Mouse (Mus musculus) hindbrain, postnatal 0 days (tissue): ENCODE measurements around the gene Plcb1. TPM values are rescaled to one million over a fixed set of nuclear protein-coding genes. Genes with fewer than 3 reads are reported as not detected.

ENCODE experiments used
- ATAC-seq: fragments of 200-750 bp; cut with Nextera tagmentation; 2 replicates; pipeline ENCODE4 v1.8.0; 2017; ENCODE audit warnings: mild to moderate bottlenecking, moderate TSS enrichment, moderate library complexity
- DNase-seq: peaks from one replicate; pipeline ENCODE4 v3.0.0-alpha.2; 2015; ENCODE audit warnings: low spot score
- H3K27ac ChIP-seq: fragments of 300-500 bp; sonication (generic); 2 replicates; pipeline ENCODE4 v1.5.1; 2014; ENCODE audit warnings: mild to moderate bottlenecking
- H3K27me3 ChIP-seq: fragments of 300-500 bp; sonication (generic); 2 replicates; pipeline ENCODE4 v1.6.1; 2014; ENCODE audit warnings: low read length, mixed read lengths; ENCODE audit not compliant: insufficient read depth
- H3K36me3 ChIP-seq: fragments of 300-500 bp; sonication (generic); 2 replicates; pipeline ENCODE4 v1.6.1; 2014; ENCODE audit warnings: low read length, mixed read lengths; ENCODE audit not compliant: insufficient read depth
- H3K4me1 ChIP-seq: fragments of 300-500 bp; sonication (generic); 2 replicates; pipeline ENCODE4 v1.6.1; 2014; ENCODE audit warnings: antibody characterized with exemption, low read length, mixed read lengths; ENCODE audit not compliant: insufficient read depth
- H3K4me2 ChIP-seq: fragments of 300-500 bp; sonication (generic); 2 replicates; pipeline ENCODE4 v1.6.1; 2014; ENCODE audit warnings: low read depth, mild to moderate bottlenecking, low read length, moderate library complexity, mixed read lengths
- H3K4me3 ChIP-seq: fragments of 300-500 bp; sonication (generic); 2 replicates; pipeline ENCODE4 v1.5.1; 2014; ENCODE audit warnings: low read length
- H3K9ac ChIP-seq: fragments of 300-500 bp; sonication (generic); replicated peaks from 2 replicates; pipeline ENCODE4 v1.6.1; 2014; ENCODE audit warnings: mild to moderate bottlenecking, low read length, moderate library complexity, mixed read lengths
- H3K9me3 ChIP-seq: fragments of 300-500 bp; sonication (generic); 2 replicates; pipeline ENCODE4 v1.6.1; 2016; ENCODE audit warnings: low read length, mixed read lengths
- CTCF ChIP-seq: IDR thresholded peaks from 2 replicates; pipeline ENCODE4 v1.5.1; 2016; ENCODE audit warnings: antibody characterized with exemption, control low read depth, low read depth
- WGBS: fragments of 180-500 bp; shearing (Covaris S2); extraction: QIAGEN DNeasy Blood & Tissue Kit; methylation state at CpG from one replicate; pipeline ENCODE4 v1.1.7; 2014; 5-methylcytosine and 5-hydroxymethylcytosine counted together
- polyA plus RNA-seq: library from polyadenylated mRNA; unstranded; fragments of >200 nt; fragmentation: Nextera tagmentation; extraction: Ambion mirVana; gene quantifications from 2 replicates; pipeline ENCODE4 v1.2.1, GENCODE M21; 2015
- total RNA-seq: library from RNA; depleted of rRNA; stranded (reverse); fragments of >200 nt; gene quantifications from 2 replicates; pipeline ENCODE4 v1.2.3, GENCODE M21; 2014

Plcb1 gene
- total and polyA plus RNA-seq, 2 experiments from 2014 or later = 47.4 to 48.8 TPM

DNA sequence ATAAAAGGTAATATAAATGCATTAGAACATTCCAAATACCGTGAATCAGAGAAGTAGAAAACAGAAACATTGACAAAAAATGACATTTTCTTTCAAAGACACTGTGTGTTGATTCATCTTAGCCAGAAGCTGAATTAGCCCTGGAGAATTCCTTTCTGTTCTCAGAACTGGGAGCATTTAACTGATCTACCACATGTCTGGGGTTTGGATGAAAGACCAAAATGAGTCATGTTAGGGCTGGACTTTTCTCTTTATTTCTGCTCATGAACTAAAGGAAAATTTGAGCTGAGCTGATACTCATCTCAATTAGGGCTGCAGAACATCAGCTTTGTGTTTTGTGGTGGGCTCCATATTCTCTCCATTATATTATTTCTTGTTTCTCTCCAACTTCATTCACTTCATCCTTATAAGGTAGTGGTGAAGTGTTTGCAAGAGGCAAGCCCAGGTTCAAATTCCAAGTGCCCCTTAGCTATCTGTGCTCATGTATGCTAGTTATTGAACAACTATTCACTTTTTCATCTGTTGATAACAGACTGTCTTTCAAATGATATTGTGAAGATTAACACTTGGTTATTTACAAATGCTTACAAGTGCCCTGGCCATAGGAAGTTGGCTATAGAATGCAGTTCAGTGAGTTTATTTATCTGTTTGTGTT is 456.9 kb downstream of the Plcb1 start:
- Histone ChIP-seq H3K9me3 (no peaks in the 10 kb centered on the region), H3K27ac (no peak overlapping the region), H3K36me3 (no peaks in the 10 kb centered on the region), H3K4me3 (no peak overlapping the region), H3K4me1 (no peaks in the 10 kb centered on the region), H3K9ac (no peak overlapping the region), H3K27me3 (no peaks in the 10 kb centered on the region), H3K4me2 (no peak overlapping the region)
- ATAC-seq (no peak), DNase-seq (no peak)
- no peak for TF ChIP-seq CTCF
- WGBS = 90% methylated on average over 1 of the region's 1 CpGs

DNA sequence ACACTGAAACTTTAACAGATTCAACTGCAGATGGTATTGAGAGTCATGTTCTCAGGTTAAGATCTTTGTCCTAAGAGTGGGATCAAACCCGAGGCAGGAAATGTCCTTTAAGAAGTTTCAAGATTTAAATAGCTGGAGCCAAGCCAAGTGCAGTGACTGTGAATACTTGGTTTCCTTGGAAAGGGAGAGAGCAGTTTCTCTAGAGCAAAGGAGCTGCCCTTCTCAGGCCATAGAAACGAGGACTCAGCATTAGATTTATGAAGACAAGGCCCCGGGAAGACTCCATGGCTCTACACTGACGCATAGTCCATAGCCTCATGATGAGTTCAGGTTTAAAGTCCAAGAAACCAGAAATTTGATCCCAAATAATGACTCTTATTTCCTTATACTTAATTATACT is 457.9 kb downstream of the Plcb1 start:
- H3K9me3 ChIP-seq = no peaks in the 10 kb centered on the region
- no peak for TF ChIP-seq CTCF
- H3K27ac ChIP-seq = no peak overlapping the region
- no peak overlapping the region for H3K4me3 ChIP-seq
- ATAC-seq = no peak
- WGBS = 58% methylated on average over 4 of the region's 4 CpGs
- H3K4me2 ChIP-seq = no peak overlapping the region
- H3K27me3 ChIP-seq = no peaks in the 10 kb centered on the region
- H3K36me3 ChIP-seq = no peaks in the 10 kb centered on the region
- no peak for DNase-seq
- H3K9ac ChIP-seq = no peak overlapping the region
- H3K4me1 ChIP-seq = no peaks in the 10 kb centered on the region

DNA sequence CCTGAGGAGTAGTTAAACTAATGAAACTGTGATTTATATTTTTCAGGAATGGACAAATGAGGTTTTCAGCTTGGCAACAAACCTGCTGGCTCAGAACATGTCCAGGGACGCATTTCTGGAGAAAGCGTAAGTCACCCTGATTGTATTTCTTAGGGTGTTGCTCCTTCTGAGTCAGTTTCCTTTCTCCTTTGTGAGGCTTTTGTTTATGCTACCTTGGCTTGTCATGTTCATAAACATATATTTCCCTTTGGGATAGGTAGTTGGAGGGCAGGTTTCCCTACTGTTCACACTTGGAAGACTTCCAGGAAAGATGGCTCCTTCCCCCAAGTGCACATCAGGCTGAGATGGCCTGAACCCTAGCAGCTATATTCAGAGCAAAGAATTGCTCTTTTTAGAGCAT is 464.1 kb downstream of the Plcb1 start:
- DNase-seq = no peak
- H3K27ac ChIP-seq = no peak overlapping the region
- H3K4me1 ChIP-seq = no peaks in the 10 kb centered on the region
- no peaks in the 10 kb centered on the region for H3K27me3 ChIP-seq
- ATAC-seq = no peak
- no peaks in the 10 kb centered on the region for H3K9me3 ChIP-seq
- H3K4me3 ChIP-seq = no peak overlapping the region
- H3K9ac ChIP-seq = no peak overlapping the region
- H3K4me2 ChIP-seq = no peak overlapping the region
- H3K36me3 ChIP-seq = no peaks in the 10 kb centered on the region
- no peak for TF ChIP-seq CTCF
- 90% methylated on average over 2 of the region's 2 CpGs for WGBS

DNA sequence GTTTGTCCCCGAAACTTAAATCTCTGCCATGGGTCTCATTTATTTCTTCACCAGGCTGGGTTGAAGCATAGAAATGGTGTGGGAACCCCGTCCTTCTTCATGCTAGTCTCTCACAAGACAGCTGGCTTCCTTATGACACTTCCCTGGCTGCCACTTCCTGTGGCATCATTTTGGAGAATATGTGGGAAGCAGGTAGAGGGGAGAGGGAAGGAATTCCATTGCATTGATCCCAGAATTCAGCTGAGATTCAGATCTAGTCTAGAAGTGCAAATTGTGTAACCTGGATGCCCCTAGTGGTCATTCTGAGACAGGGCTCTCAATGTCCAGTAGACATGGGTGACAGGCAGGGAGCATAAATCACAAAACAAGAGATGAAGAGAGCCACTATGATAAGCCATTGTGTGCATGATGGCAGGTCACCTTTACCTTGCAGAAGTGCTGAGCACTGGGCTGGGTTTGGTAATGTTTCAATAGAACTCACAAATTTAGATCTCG is 466.0 kb downstream of the Plcb1 start:
- no peak for ATAC-seq
- peak; percentile 14 for DNase-seq
- no peak overlapping the region for H3K4me3 ChIP-seq
- peak; percentile 68 for TF ChIP-seq CTCF
- WGBS = 94% methylated on average over 3 of the region's 3 CpGs
- H3K4me2 ChIP-seq = no peak overlapping the region
- H3K9ac ChIP-seq = no peak overlapping the region
- H3K4me1 ChIP-seq = no peaks in the 10 kb centered on the region
- H3K36me3 ChIP-seq = no peaks in the 10 kb centered on the region
- no peaks in the 10 kb centered on the region for H3K9me3 ChIP-seq
- no peaks in the 10 kb centered on the region for H3K27me3 ChIP-seq
- H3K27ac ChIP-seq = no peak overlapping the region

GRCm38 (mm10) chr2:135259136-135259535 is 473.3 kb downstream of the Plcb1 start:
- H3K4me1 ChIP-seq = no peaks in the 10 kb centered on the region
- WGBS = 47% methylated on average over 3 of the region's 3 CpGs
- no peak for TF ChIP-seq CTCF
- H3K27ac ChIP-seq = no peak overlapping the region
- H3K36me3 ChIP-seq = no peaks in the 10 kb centered on the region
- no peak overlapping the region for H3K4me3 ChIP-seq
- no peak overlapping the region for H3K4me2 ChIP-seq
- DNase-seq (no peak), ATAC-seq (no peak)
- no peaks in the 10 kb centered on the region for H3K9me3 ChIP-seq
- no peaks in the 10 kb centered on the region for H3K27me3 ChIP-seq
- H3K9ac ChIP-seq = no peak overlapping the region

DNA sequence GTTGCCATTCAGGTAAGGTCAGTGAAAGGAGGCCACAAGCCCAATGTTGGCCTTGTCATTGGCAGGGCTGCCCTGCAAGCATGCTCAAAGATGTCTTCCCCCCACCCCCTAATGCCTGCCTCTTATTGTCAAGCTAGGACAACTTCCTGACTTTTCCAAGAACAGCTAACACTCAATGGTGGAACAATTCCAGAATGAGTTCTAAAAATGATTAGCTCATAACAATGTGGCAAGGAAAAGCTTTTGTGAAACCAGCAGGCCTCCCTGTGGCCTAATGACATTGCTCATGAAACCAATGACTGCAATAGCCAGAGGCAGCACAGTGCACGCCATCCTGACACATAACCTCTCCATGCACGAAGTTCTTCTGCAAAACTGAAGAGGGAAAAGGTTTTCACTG is 478.1 kb downstream of the Plcb1 start:
- ATAC-seq = no peak
- no peak for DNase-seq
- Histone ChIP-seq H3K4me1 (no peaks in the 10 kb centered on the region), H3K27me3 (no peaks in the 10 kb centered on the region), H3K9me3 (no peaks in the 10 kb centered on the region), H3K36me3 (no peaks in the 10 kb centered on the region), H3K4me3 (no peak overlapping the region), H3K4me2 (no peak overlapping the region), H3K27ac (no peak overlapping the region), H3K9ac (no peak overlapping the region)
- TF ChIP-seq CTCF = no peak
- 77% methylated on average over 2 of the region's 2 CpGs for WGBS

- Histone ChIP-seq H3K27ac (no peak overlapping the region), H3K4me2 (no peak overlapping the region), H3K9ac (no peak overlapping the region), H3K27me3 (no peaks in the 10 kb centered on the region), H3K9me3 (no peaks in the 10 kb centered on the region), H3K36me3 (no peaks in the 10 kb centered on the region), H3K4me3 (no peak overlapping the region), H3K4me1 (no peaks in the 10 kb centered on the region)
- TF ChIP-seq CTCF = no peak
- 83% methylated on average over 5 of the region's 5 CpGs for WGBS
- DNase-seq = no peak
- ATAC-seq = no peak
Measured at GRCm38 (mm10) chr2:135274949-135275348, 489.1 kb downstream of the Plcb1 start.
